Mouse (Mus musculus): ENCODE data around the gene Cnot9. TPM values are rescaled to one million over a fixed set of nuclear protein-coding genes. Genes with fewer than 3 reads are reported as not detected.

Gene Cnot9
- polyA plus RNA-seq, 1 experiment: 0.78 TPM

DNA sequence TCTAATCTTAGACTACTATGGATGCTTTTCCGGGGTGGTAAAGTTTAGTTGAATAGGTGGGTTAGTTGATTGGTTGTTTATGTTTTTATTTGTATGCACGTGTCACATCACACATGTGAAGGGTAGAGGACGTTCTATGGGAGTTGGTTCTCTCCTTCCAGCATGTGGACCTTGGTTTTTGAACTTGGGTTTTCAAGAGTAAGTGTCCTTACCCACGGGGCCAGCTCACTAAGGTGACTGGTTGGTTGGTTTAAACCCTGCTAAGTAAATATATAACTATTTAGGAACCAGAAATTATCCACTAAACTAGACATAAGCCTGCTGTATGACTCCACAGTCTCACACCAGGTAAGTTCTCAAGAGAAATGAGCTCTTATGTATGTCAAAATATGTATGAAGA, 18.9 kb downstream of the Cnot9 start:
- no peak overlapping the region for H3K4me3 ChIP-seq (replicated peaks)
- H3K9me3 ChIP-seq (ENCODE audit: control insufficient read depth, low read length): no peaks in the 10 kb centered on the region
- no peaks in the 10 kb centered on the region for H3K27me3 ChIP-seq (ENCODE audit: control insufficient read depth)
- H3K36me3 ChIP-seq (ENCODE audit: control insufficient read depth): peaks cover 99% of the 10 kb centered on the region
- no peak for TF ChIP-seq GATA1 (IDR thresholded peaks at IDR 0.05; ENCODE audit: low read length)
- TF ChIP-seq TAL1 (IDR thresholded peaks at IDR 0.05; ENCODE audit: low read length): no peak
- H3K4me1 ChIP-seq (ENCODE audit: control insufficient read depth): no peaks in the 10 kb centered on the region

GRCm38 (mm10) chr1:74528589-74528988, 22.7 kb downstream of the Cnot9 start:
- H3K36me3 ChIP-seq (ENCODE audit: control insufficient read depth): peaks cover 95% of the 10 kb centered on the region
- no peak for TF ChIP-seq GATA1 (IDR thresholded peaks at IDR 0.05; ENCODE audit: low read length)
- TF ChIP-seq TAL1 (IDR thresholded peaks at IDR 0.05; ENCODE audit: low read length): no peak

DNA sequence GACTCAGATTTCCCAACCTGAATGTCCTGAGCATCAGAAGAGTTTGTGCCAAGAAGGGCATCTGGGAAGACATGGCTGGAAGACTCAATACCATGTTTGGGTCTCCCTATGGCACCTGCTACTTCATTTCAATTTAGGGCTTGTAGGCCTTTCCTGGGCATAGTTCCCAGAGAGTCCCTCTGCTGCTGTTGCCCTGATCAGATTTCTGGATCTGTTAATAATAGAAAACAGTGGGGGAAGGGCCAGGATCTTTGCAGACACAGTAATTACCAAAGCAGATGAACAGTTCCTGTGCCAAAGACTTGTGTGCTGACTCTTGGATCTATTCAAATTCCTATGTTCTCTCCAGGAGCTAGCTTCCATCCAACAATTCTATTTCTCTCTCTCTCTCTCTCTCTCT, 32.8 kb downstream of the Cnot9 start:
- TF ChIP-seq TAL1 (IDR thresholded peaks at IDR 0.05; ENCODE audit: low read length) (no peak), GATA1 (IDR thresholded peaks at IDR 0.05; ENCODE audit: low read length) (no peak)
- Histone ChIP-seq H3K4me3 (replicated peaks) (no peak overlapping the region), H3K36me3 (ENCODE audit: control insufficient read depth) (no peaks in the 10 kb centered on the region), H3K4me1 (ENCODE audit: control insufficient read depth) (no peaks in the 10 kb centered on the region), H3K27me3 (ENCODE audit: control insufficient read depth) (peaks cover 13% of the 10 kb centered on the region), H3K9me3 (ENCODE audit: control insufficient read depth, low read length) (no peaks in the 10 kb centered on the region)

More at GRCm38 (mm10) chr1:74528589-74528988, 22.7 kb downstream of the Cnot9 start:
- no peaks in the 10 kb centered on the region for H3K27me3 ChIP-seq (ENCODE audit: control insufficient read depth)
- no peaks in the 10 kb centered on the region for H3K9me3 ChIP-seq (ENCODE audit: control insufficient read depth, low read length)
- H3K4me3 ChIP-seq (replicated peaks): no peak overlapping the region
- no peaks in the 10 kb centered on the region for H3K4me1 ChIP-seq (ENCODE audit: control insufficient read depth)

- Histone ChIP-seq H3K4me3 (replicated peaks) (no peak within 1 kb of the TSS), H3K36me3 (ENCODE audit: control insufficient read depth) (no peaks in the 10 kb centered on the region), H3K27me3 (ENCODE audit: control insufficient read depth) (peaks cover 22% of the 10 kb centered on the region), H3K9me3 (ENCODE audit: control insufficient read depth, low read length) (no peaks in the 10 kb centered on the region), H3K4me1 (ENCODE audit: control insufficient read depth) (no peaks in the 10 kb centered on the region)
- no peak for TF ChIP-seq TAL1 (IDR thresholded peaks at IDR 0.05; ENCODE audit: low read length)
- no peak for TF ChIP-seq GATA1 (IDR thresholded peaks at IDR 0.05; ENCODE audit: low read length)
Measured at GRCm38 (mm10) chr1:74542451-74542961, 36.6 kb downstream of the Cnot9 start, which contains the start of gene Plcd4. TSS of gene Plcd4 (plus strand) at chr1:74542888.

GRCm38 (mm10) chr1:74544184-74544583, 38.3 kb downstream of the Cnot9 start, which contains the start of gene Usp37:
TSS of gene Usp37 (minus strand) at chr1:74544284.
- Histone ChIP-seq H3K36me3 (ENCODE audit: control insufficient read depth) (no peaks in the 10 kb centered on the region), H3K4me1 (ENCODE audit: control insufficient read depth) (no peaks in the 10 kb centered on the region), H3K4me3 (replicated peaks) (no peak within 1 kb of the TSS), H3K27me3 (ENCODE audit: control insufficient read depth) (peaks cover 22% of the 10 kb centered on the region), H3K9me3 (ENCODE audit: control insufficient read depth, low read length) (no peaks in the 10 kb centered on the region)
- no peak for TF ChIP-seq TAL1 (IDR thresholded peaks at IDR 0.05; ENCODE audit: low read length)
- TF ChIP-seq GATA1 (IDR thresholded peaks at IDR 0.05; ENCODE audit: low read length): no peak

DNA sequence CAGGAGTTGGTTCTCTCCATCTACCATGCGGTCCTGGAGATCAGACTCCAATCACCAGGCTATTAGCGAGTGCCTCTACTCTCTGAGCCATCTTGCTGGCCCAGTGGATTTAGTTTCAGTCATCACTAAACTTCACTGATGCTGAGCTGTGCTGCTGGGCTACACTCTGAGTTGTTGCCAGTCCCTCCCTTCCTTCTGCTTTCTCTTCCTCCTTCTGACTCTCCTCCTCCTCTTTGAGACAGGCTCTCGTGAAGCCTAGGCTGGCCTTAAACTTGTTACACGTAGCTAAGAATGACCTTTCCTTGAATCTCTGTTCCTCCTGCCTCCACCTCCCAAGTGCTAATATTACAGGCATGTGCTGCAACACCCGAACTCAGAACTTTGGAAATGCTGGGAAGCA, 53.2 kb downstream of the Cnot9 start:
- Histone ChIP-seq H3K4me1 (ENCODE audit: control insufficient read depth) (no peaks in the 10 kb centered on the region), H3K27me3 (ENCODE audit: control insufficient read depth) (no peaks in the 10 kb centered on the region; the same call in 1 of the 2 replicates), H3K36me3 (ENCODE audit: control insufficient read depth) (no peaks in the 10 kb centered on the region), H3K4me3 (replicated peaks) (no peak overlapping the region), H3K9me3 (ENCODE audit: control insufficient read depth, low read length) (no peaks in the 10 kb centered on the region)
- TF ChIP-seq GATA1 (IDR thresholded peaks at IDR 0.05; ENCODE audit: low read length) (no peak), TAL1 (IDR thresholded peaks at IDR 0.05; ENCODE audit: low read length) (no peak)

DNA sequence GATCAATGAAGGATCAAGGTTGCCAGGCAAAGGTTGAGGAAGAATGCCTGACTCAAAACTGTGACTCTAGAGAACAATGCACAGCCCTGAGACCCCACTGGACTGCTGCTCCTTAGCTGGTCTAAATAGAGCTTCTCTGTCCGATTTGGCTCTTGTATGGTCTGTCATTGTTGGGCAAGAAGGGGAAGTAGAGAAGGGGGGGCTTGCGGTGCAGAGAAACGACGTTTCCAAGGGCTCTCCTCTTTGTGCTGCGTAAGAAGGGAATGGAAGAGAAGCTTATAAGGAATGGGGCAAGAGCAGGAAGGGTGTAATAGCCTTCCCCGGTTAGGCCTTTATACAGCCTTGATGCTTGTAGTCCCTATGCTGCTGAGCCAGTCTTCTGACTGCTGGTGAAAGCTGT, 60.0 kb downstream of the Cnot9 start:
- H3K4me1 ChIP-seq (ENCODE audit: control insufficient read depth): no peaks in the 10 kb centered on the region
- H3K27me3 ChIP-seq (ENCODE audit: control insufficient read depth): no peaks in the 10 kb centered on the region
- H3K36me3 ChIP-seq (ENCODE audit: control insufficient read depth): peaks cover 61% of the 10 kb centered on the region
- TF ChIP-seq GATA1 (IDR thresholded peaks at IDR 0.05; ENCODE audit: low read length): no peak
- TF ChIP-seq TAL1 (IDR thresholded peaks at IDR 0.05; ENCODE audit: low read length): no peak
- H3K4me3 ChIP-seq (replicated peaks): no peak overlapping the region
- no peaks in the 10 kb centered on the region for H3K9me3 ChIP-seq (ENCODE audit: control insufficient read depth, low read length)

DNA sequence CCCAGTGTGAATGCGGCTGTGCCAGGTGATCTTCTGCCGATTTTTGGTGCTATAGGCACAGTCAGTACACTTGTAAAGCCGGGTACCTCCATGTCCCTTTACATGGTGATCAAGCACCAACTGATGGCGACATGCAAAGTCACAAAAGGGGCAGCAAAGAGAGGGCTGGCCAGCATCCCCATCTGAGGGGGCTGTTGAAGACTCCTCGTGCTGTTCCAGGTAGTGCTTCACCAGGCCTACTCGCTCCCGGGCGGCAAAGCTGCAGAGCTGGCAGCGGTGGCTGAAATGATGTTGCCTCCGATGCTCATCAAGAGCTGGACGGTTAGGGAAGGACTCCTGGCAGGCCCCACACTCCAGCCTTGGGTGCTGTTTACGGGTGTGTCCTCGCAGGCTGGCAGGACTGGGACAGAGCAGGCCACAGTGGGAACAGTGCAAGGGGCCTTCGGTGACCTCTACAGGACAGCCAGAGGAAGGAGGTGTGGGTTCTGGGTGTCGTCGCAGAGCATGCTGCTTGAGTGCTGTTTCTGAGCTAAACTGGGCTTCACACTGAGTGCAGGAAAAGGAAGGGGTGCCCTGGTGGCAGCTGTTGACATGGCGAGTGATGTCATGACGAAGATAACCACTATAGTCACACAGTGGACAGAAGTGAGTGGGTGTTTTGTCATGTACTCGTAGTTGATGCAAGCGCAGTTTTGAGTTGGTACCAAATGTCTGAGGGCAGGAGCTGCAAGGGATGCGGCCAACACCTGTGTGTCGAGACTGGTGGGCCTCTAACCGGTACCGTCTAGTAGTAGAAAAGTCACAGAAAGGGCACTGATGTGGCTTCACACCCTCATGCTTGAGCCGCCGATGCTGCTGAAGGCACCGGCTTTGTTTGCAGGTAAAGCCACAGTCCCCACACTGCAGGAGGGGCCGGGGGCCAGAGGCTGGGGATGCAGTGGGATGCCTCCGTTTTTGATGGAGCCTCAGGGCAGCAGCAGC, 64.2 kb downstream of the Cnot9 start:
- H3K9me3 ChIP-seq (ENCODE audit: control insufficient read depth, low read length): no peaks in the 10 kb centered on the region

More for the DNA sequence above, 64.2 kb downstream of the Cnot9 start:
- H3K4me1 ChIP-seq (ENCODE audit: control insufficient read depth): no peaks in the 10 kb centered on the region
- peaks cover 96% of the 10 kb centered on the region for H3K36me3 ChIP-seq (ENCODE audit: control insufficient read depth)
- H3K27me3 ChIP-seq (ENCODE audit: control insufficient read depth): no peaks in the 10 kb centered on the region
- TF ChIP-seq TAL1 (IDR thresholded peaks at IDR 0.05; ENCODE audit: low read length) (no peak), GATA1 (IDR thresholded peaks at IDR 0.05; ENCODE audit: low read length) (no peak)
- H3K4me3 ChIP-seq (replicated peaks): no peak overlapping the region

Other genes starting within 250 kb of the Cnot9 start
- gene Gpbar1, start 227.5 kb upstream of the Cnot9 start, polyA plus RNA-seq (2012): not detected in 2 replicates
- gene Aamp, start 221.3 kb upstream of the Cnot9 start, polyA plus RNA-seq (2012): 12.2 and 15.5 TPM in 2 replicates
- gene Pnkd, start 221.1 kb upstream of the Cnot9 start, polyA plus RNA-seq (2012): 10.0 and 10.9 TPM in 2 replicates
- 2.7 and 3.3 TPM in 2 replicates for gene Tmbim1, start 200.4 kb upstream of the Cnot9 start, polyA plus RNA-seq (2012)
- gene Catip, start 143.9 kb upstream of the Cnot9 start, polyA plus RNA-seq (2012): not detected in 2 replicates
- gene Slc11a1, start 130.9 kb upstream of the Cnot9 start, polyA plus RNA-seq (2012): 0.93 and 1.4 TPM in 2 replicates
- 33.4 and 34.3 TPM in 2 replicates for gene Ctdsp1, start 114.5 kb upstream of the Cnot9 start, polyA plus RNA-seq (2012)
- not detected in 2 replicates for gene Vil1, start 96.7 kb upstream of the Cnot9 start, polyA plus RNA-seq (2012)
- gene Plcd4, start 36.8 kb downstream of the Cnot9 start, polyA plus RNA-seq (2012): not detected in 2 replicates
- 0.08 and 0.14 TPM in 2 replicates for gene Usp37, start 38.2 kb downstream of the Cnot9 start, polyA plus RNA-seq (2012)
- 0.34 and 0.41 TPM in 2 replicates for gene Zfp142, start 82.2 kb downstream of the Cnot9 start, polyA plus RNA-seq (2012)
- gene Bcs1l, start 82.2 kb downstream of the Cnot9 start, polyA plus RNA-seq (2012): 0.06 and 0.18 TPM in 2 replicates
- gene Rnf25, start 95.3 kb downstream of the Cnot9 start, polyA plus RNA-seq (2012): 1.2 and 1.4 TPM in 2 replicates
- gene Stk36, start 95.4 kb downstream of the Cnot9 start, polyA plus RNA-seq (2012): not detected in 2 replicates
- 0.12 and 0.24 TPM in 2 replicates for gene Ttll4, start 155.7 kb downstream of the Cnot9 start, polyA plus RNA-seq (2012)
- 0.02 and 0.05 TPM in 2 replicates for gene Cyp27a1, start 207.5 kb downstream of the Cnot9 start, polyA plus RNA-seq (2012)
- 0.02 TPM in 1 of 2 replicates, not detected in the other for gene Prkag3, start 243.2 kb downstream of the Cnot9 start, polyA plus RNA-seq (2012)